In genomic region chr12:15078615-15079014, GRCm38 (mm10) we compare ENCODE assay signal across 10 mouse cellular contexts.
DNase-seq lines count a peak whose midpoint lies in the region; ATAC-seq and TF ChIP-seq lines count a peak whose summit lies in the region.
"Had no signal": no experiment of that assay in that cellular context is flagged by ENCODE, and none has a peak within 500 bp of the region (broad histone marks: within the 10 kb centered on the region; RNA-seq: fewer than 3 reads in every experiment).

No protein-coding gene starts in this region.

- peak; percentile 73 for TF ChIP-seq CTCF in kidney, postnatal 0 days (IDR thresholded peaks at IDR 0.05; ENCODE audit: low read depth)

- no peaks in the 10 kb centered on the region for H3K36me3 ChIP-seq in kidney, postnatal 0 days (ENCODE audit: insufficient read depth, low read length)
- no peaks in the 10 kb centered on the region for H3K36me3 ChIP-seq in midbrain, embryonic 12.5 days
- H3K36me3 ChIP-seq: kidney, embryonic 15.5 days; stomach, embryonic 15.5 days had no signal

- no peaks in the 10 kb centered on the region for H3K4me1 ChIP-seq in kidney, postnatal 0 days (replicated peaks; ENCODE audit: insufficient read depth, low read length)
- H3K4me1 ChIP-seq in midbrain, embryonic 12.5 days, result no peaks in the 10 kb centered on the region
- H3K4me1 ChIP-seq: kidney, embryonic 15.5 days; stomach, embryonic 15.5 days had no signal

- no peak for ATAC-seq in kidney, postnatal 0 days (replicated peaks; ENCODE audit: low FRiP score, low read depth)
- peak; percentile 69; the same call in 1 of the 2 replicates for ATAC-seq in midbrain, embryonic 12.5 days (ENCODE audit: low FRiP score, low read depth)

- peak; percentile 54 for DNase-seq in kidney, postnatal 0 days (ENCODE audit: low spot score)
- no peak for DNase-seq in kidney, adult 11 months
- peak; percentile 29 for DNase-seq in Muller cell, postnatal 12 days (ENCODE audit: inconsistent ontology term)
- peak; percentile 4 for DNase-seq in fibroblast of lung, adult 2 months (ENCODE audit: low read depth)
- no peak for DNase-seq in thymus, postnatal 25 days
- DNase-seq in spleen, postnatal 36 days (ENCODE audit: low spot score in 2 of 2), result no peak
- no peak for DNase-seq in spleen, adult 12 weeks (ENCODE audit: low spot score)

- no peak overlapping the region for H3K9ac ChIP-seq in kidney, postnatal 0 days (ENCODE audit: low read depth, low read length)
- no peak overlapping the region for H3K9ac ChIP-seq in midbrain, embryonic 12.5 days (replicated peaks)
- H3K9ac ChIP-seq: kidney, embryonic 15.5 days; stomach, embryonic 15.5 days had no signal

- H3K4me3 ChIP-seq in kidney, postnatal 0 days (replicated peaks; ENCODE audit: low read depth, low read length), result no peak overlapping the region
- H3K4me3 ChIP-seq in midbrain, embryonic 12.5 days, result no peak overlapping the region
- H3K4me3 ChIP-seq: kidney, embryonic 15.5 days; stomach, embryonic 15.5 days had no signal

- 65% methylated on average over 2 of the region's 2 CpGs for WGBS in kidney, postnatal 0 days
- WGBS in midbrain, embryonic 12.5 days, result 72% methylated on average over 2 of the region's 2 CpGs

- H3K27ac ChIP-seq in kidney, postnatal 0 days, result no peak overlapping the region
- H3K27ac ChIP-seq in midbrain, embryonic 12.5 days (replicated peaks), result no peak overlapping the region
- H3K27ac ChIP-seq: kidney, embryonic 15.5 days; stomach, embryonic 15.5 days had no signal

- no peak overlapping the region for H3K4me2 ChIP-seq in kidney, postnatal 0 days (ENCODE audit: low read length)
- H3K4me2 ChIP-seq in midbrain, embryonic 12.5 days (replicated peaks), result no peak overlapping the region
- H3K4me2 ChIP-seq: kidney, embryonic 15.5 days; stomach, embryonic 15.5 days had no signal

- H3K9me3 ChIP-seq in kidney, postnatal 0 days (replicated peaks; ENCODE audit: low read length), result no peaks in the 10 kb centered on the region
- no peaks in the 10 kb centered on the region for H3K9me3 ChIP-seq in midbrain, embryonic 12.5 days
- H3K9me3 ChIP-seq: kidney, embryonic 15.5 days; stomach, embryonic 15.5 days had no signal

- H3K27me3 ChIP-seq in kidney, postnatal 0 days (ENCODE audit: insufficient read depth, low read length), result no peaks in the 10 kb centered on the region
- no peaks in the 10 kb centered on the region for H3K27me3 ChIP-seq in midbrain, embryonic 12.5 days
- H3K27me3 ChIP-seq: kidney, embryonic 15.5 days; stomach, embryonic 15.5 days had no signal

Comparison
In these comparisons a context has a peak if more than half of its experiments do, and no peak if none do; other contexts are left out.
1. DNase-seq: peak in kidney, postnatal 0 days (single experiment), Muller cell, postnatal 12 days (single experiment) and fibroblast of lung, adult 2 months (single experiment); none in kidney, adult 11 months (single experiment), thymus, postnatal 25 days (single experiment), spleen, postnatal 36 days (0 of 2) and spleen, adult 12 weeks (single experiment).